In the genomic region with DNA sequence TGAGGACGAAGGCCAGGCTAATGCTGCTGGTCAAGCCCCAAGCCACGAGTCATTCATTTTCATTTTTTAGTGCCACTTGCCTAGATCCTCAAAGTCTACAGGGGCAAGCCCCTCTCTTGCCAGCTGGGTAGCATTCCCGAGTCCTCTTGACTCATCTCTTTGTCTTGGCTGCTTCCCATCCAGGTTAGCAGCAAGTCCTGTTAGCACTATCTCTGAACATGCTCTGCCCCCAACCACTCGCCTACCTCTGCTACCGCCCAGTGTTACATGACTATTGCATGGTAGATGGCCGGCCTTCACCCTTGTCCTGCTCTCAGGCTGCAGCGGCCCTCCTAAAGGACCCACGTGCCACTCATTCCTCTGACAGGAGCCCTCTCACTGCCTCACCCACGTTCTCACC, we compare ENCODE assay signal across 20 mouse cellular contexts. TPM values are rescaled to one million over a fixed set of nuclear protein-coding genes. Genes with fewer than 3 reads are reported as not detected.
"Had no signal": no experiment of that assay in that cellular context is flagged by ENCODE, and none has a peak within 500 bp of the region (broad histone marks: within the 10 kb centered on the region; RNA-seq: fewer than 3 reads in every experiment).

No protein-coding gene starts in this region.

- H3K27ac ChIP-seq: kidney, embryonic 15.5 days; left cerebral cortex, adult 2 months; liver, embryonic 13.5 days; macrophage; midbrain, embryonic 12.5 days; midbrain, embryonic 15.5 days; neural tube, embryonic 12.5 days; neural tube, embryonic 15.5 days had no signal

- H3K4me1 ChIP-seq: liver, embryonic 13.5 days; midbrain, embryonic 15.5 days had no signal

- H3K9me3 ChIP-seq: kidney, embryonic 15.5 days; liver, embryonic 13.5 days; midbrain, embryonic 12.5 days; midbrain, embryonic 15.5 days; neural tube, embryonic 12.5 days; neural tube, embryonic 15.5 days had no signal

- H3K36me3 ChIP-seq: kidney, embryonic 15.5 days; liver, embryonic 13.5 days; midbrain, embryonic 12.5 days; midbrain, embryonic 15.5 days; neural tube, embryonic 12.5 days; neural tube, embryonic 15.5 days had no signal

- H3K9ac ChIP-seq: kidney, embryonic 15.5 days; liver, embryonic 13.5 days; lung, embryonic 14.5 days; midbrain, embryonic 12.5 days; midbrain, embryonic 15.5 days; neural tube, embryonic 12.5 days; neural tube, embryonic 15.5 days had no signal

- H3K4me2 ChIP-seq: kidney, embryonic 15.5 days; liver, embryonic 13.5 days; lung, embryonic 14.5 days; midbrain, embryonic 12.5 days; midbrain, embryonic 15.5 days; neural tube, embryonic 12.5 days; neural tube, embryonic 15.5 days had no signal

- H3K4me3 ChIP-seq: kidney, embryonic 15.5 days; left cerebral cortex, adult 2 months; liver, embryonic 13.5 days; midbrain, embryonic 12.5 days; midbrain, embryonic 15.5 days; neural tube, embryonic 12.5 days; neural tube, embryonic 15.5 days had no signal

- DNase-seq: kidney, adult 11 months; kidney, adult 8-10 months; kidney, postnatal 10 days; kidney, postnatal 36 days; layer of hippocampus, postnatal 36 days; liver, embryonic 13.5 days; lung, embryonic 14.5 days; right cerebral cortex, postnatal 25 days; spleen, adult 18-20 months; thymus, adult 18-20 months; thymus, postnatal 36 days had no signal

- ATAC-seq: lung, postnatal 0 days; midbrain, embryonic 15.5 days had no signal

- H3K27me3 ChIP-seq: kidney, embryonic 15.5 days; liver, embryonic 13.5 days; midbrain, embryonic 12.5 days; midbrain, embryonic 15.5 days; neural tube, embryonic 12.5 days; neural tube, embryonic 15.5 days had no signal

RNA-seq across cellular contexts. Expression of a gene that starts 48.7 kb away (rescaled TPM):
- total RNA-seq: megakaryocyte, adult 5-6 weeks had no signal
- polyA plus RNA-seq: macrophage had no signal
